ENCODE assay signal across 29 mouse cellular contexts in genomic region chr6:100948340-100948739, GRCm38 (mm10).
A peak's percentile ranks its signal among the peaks of the same experiment; 100 is the strongest.
DNase-seq lines count a peak whose midpoint lies in the region; ATAC-seq and TF ChIP-seq lines count a peak whose summit lies in the region.
"Had no signal": no experiment of that assay in that cellular context is flagged by ENCODE, and none has a peak within 500 bp of the region (broad histone marks: within the 10 kb centered on the region; RNA-seq: fewer than 3 reads in every experiment).

No protein-coding gene starts in this region.

- no peaks in the 10 kb centered on the region for H3K9me3 ChIP-seq in hindbrain, embryonic 11.5 days (ENCODE audit: control insufficient read depth, low read length)
- no peaks in the 10 kb centered on the region for H3K9me3 ChIP-seq in hindbrain, embryonic 14.5 days (ENCODE audit: control insufficient read depth, low read length)
- no peaks in the 10 kb centered on the region for H3K9me3 ChIP-seq in midbrain, embryonic 14.5 days (ENCODE audit: control insufficient read depth, low read length)
- no peaks in the 10 kb centered on the region; the same call in 1 of the 2 replicates for H3K9me3 ChIP-seq in midbrain, embryonic 13.5 days
- no peaks in the 10 kb centered on the region for H3K9me3 ChIP-seq in hindbrain, postnatal 0 days (ENCODE audit: low read length)
- H3K9me3 ChIP-seq: embryonic facial prominence, embryonic 15.5 days; limb, embryonic 13.5 days; lung, embryonic 15.5 days; neural tube, embryonic 12.5 days had no signal

- H3K36me3 ChIP-seq in hindbrain, embryonic 11.5 days (ENCODE audit: control insufficient read depth, insufficient read depth, low read length): no peaks in the 10 kb centered on the region
- no peaks in the 10 kb centered on the region for H3K36me3 ChIP-seq in hindbrain, embryonic 14.5 days (replicated peaks; ENCODE audit: control insufficient read depth, insufficient read depth)
- H3K36me3 ChIP-seq in midbrain, embryonic 14.5 days (ENCODE audit: control insufficient read depth, insufficient read depth, low read length): no peaks in the 10 kb centered on the region
- no peaks in the 10 kb centered on the region for H3K36me3 ChIP-seq in midbrain, embryonic 13.5 days
- H3K36me3 ChIP-seq in hindbrain, postnatal 0 days (ENCODE audit: insufficient read depth, low read length): no peaks in the 10 kb centered on the region
- H3K36me3 ChIP-seq: embryonic facial prominence, embryonic 15.5 days; limb, embryonic 13.5 days; lung, embryonic 15.5 days; neural tube, embryonic 12.5 days had no signal

- DNase-seq in embryo, embryonic 10 days (ENCODE audit: low spot score): peak; percentile 15
- DNase-seq in embryo, embryonic 10.5 days (ENCODE audit: low spot score): no peak
- peak; percentile 12 for DNase-seq in hindbrain, embryonic 11.5 days (ENCODE audit: low spot score)
- no peak for DNase-seq in hindbrain, embryonic 14.5 days (ENCODE audit: low spot score)
- peak; percentile 31 for DNase-seq in midbrain, embryonic 14.5 days
- DNase-seq in hindbrain, postnatal 0 days (ENCODE audit: low spot score): peak; percentile 34
- no peak for DNase-seq in left cerebral cortex, adult 9 months (ENCODE audit: low spot score in 2 of 2)
- DNase-seq: adrenal gland, postnatal 14 days; cerebellum, adult 11-12 months; cerebellum, postnatal 36 days; forebrain, postnatal 0 days; heart, postnatal 14 days; kidney, adult 8-10 months; kidney, postnatal 4 days; right cerebral cortex, postnatal 4 days; thymus, adult 18-20 months; thymus, postnatal 25 days had no signal

- 54% methylated on average over 7 of the region's 7 CpGs for WGBS in hindbrain, embryonic 11.5 days
- 50% methylated on average over 7 of the region's 7 CpGs for WGBS in hindbrain, embryonic 14.5 days
- 63% methylated on average over 7 of the region's 7 CpGs for WGBS in midbrain, embryonic 14.5 days
- 71% methylated on average over 7 of the region's 7 CpGs for WGBS in midbrain, embryonic 13.5 days
- 40% methylated on average over 7 of the region's 7 CpGs for WGBS in hindbrain, postnatal 0 days

- no peak overlapping the region for H3K9ac ChIP-seq in hindbrain, embryonic 11.5 days (ENCODE audit: low read depth, low read length)
- H3K9ac ChIP-seq in hindbrain, embryonic 14.5 days: no peak overlapping the region
- H3K9ac ChIP-seq in midbrain, embryonic 14.5 days (replicated peaks; ENCODE audit: low read length): no peak overlapping the region
- H3K9ac ChIP-seq in midbrain, embryonic 13.5 days (replicated peaks): no peak overlapping the region
- no peak overlapping the region for H3K9ac ChIP-seq in hindbrain, postnatal 0 days (replicated peaks; ENCODE audit: low read length)
- H3K9ac ChIP-seq: embryonic facial prominence, embryonic 15.5 days; forebrain, postnatal 0 days; limb, embryonic 13.5 days; lung, embryonic 15.5 days; neural tube, embryonic 12.5 days had no signal

- no peaks in the 10 kb centered on the region; the same call in 1 of the 2 replicates for H3K4me1 ChIP-seq in hindbrain, embryonic 11.5 days (replicated peaks; ENCODE audit: control insufficient read depth, insufficient read depth, low read length)
- no peaks in the 10 kb centered on the region for H3K4me1 ChIP-seq in hindbrain, embryonic 14.5 days (replicated peaks; ENCODE audit: control insufficient read depth, insufficient read depth, low read length)
- no peaks in the 10 kb centered on the region for H3K4me1 ChIP-seq in midbrain, embryonic 14.5 days (ENCODE audit: control insufficient read depth, insufficient read depth, low read length)
- H3K4me1 ChIP-seq in midbrain, embryonic 13.5 days (replicated peaks): peaks cover 6% of the 10 kb centered on the region
- H3K4me1 ChIP-seq in hindbrain, postnatal 0 days (ENCODE audit: insufficient read depth, low read length): no peaks in the 10 kb centered on the region
- H3K4me1 ChIP-seq: embryonic facial prominence, embryonic 15.5 days; lung, embryonic 15.5 days; neural tube, embryonic 12.5 days had no signal

- peak; percentile 36 for TF ChIP-seq CTCF in hindbrain, postnatal 0 days (IDR thresholded peaks at IDR 0.05; ENCODE audit: low read depth)

- H3K27me3 ChIP-seq in hindbrain, embryonic 11.5 days (ENCODE audit: control insufficient read depth, insufficient read depth, low read length): no peaks in the 10 kb centered on the region
- H3K27me3 ChIP-seq in hindbrain, embryonic 14.5 days (ENCODE audit: control insufficient read depth, insufficient read depth, low read length): no peaks in the 10 kb centered on the region
- no peaks in the 10 kb centered on the region for H3K27me3 ChIP-seq in midbrain, embryonic 14.5 days (ENCODE audit: control insufficient read depth, insufficient read depth, low read length)
- no peaks in the 10 kb centered on the region for H3K27me3 ChIP-seq in midbrain, embryonic 13.5 days
- no peaks in the 10 kb centered on the region for H3K27me3 ChIP-seq in hindbrain, postnatal 0 days (ENCODE audit: insufficient read depth, low read length)
- H3K27me3 ChIP-seq: embryonic facial prominence, embryonic 15.5 days; lung, embryonic 15.5 days; neural tube, embryonic 12.5 days had no signal

- H3K4me3 ChIP-seq in hindbrain, embryonic 11.5 days (ENCODE audit: low read depth, low read length): no peak overlapping the region
- H3K4me3 ChIP-seq in hindbrain, embryonic 14.5 days (replicated peaks; ENCODE audit: low read length): no peak overlapping the region
- H3K4me3 ChIP-seq in midbrain, embryonic 14.5 days (replicated peaks; ENCODE audit: low read depth, low read length): no peak overlapping the region
- H3K4me3 ChIP-seq in midbrain, embryonic 13.5 days (replicated peaks): no peak overlapping the region
- no peak overlapping the region for H3K4me3 ChIP-seq in hindbrain, postnatal 0 days (ENCODE audit: low read length)
- H3K4me3 ChIP-seq: embryonic facial prominence, embryonic 15.5 days; limb, embryonic 13.5 days; lung, embryonic 15.5 days; myocyte; neural tube, embryonic 12.5 days had no signal

- no peak for ATAC-seq in hindbrain, embryonic 11.5 days (ENCODE audit: low FRiP score)
- ATAC-seq in hindbrain, embryonic 14.5 days (ENCODE audit: low FRiP score): no peak
- no peak for ATAC-seq in midbrain, embryonic 14.5 days (ENCODE audit: low FRiP score, low TSS enrichment)
- ATAC-seq in midbrain, embryonic 13.5 days: no peak
- peak; percentile 47; the same call in 1 of the 2 replicates for ATAC-seq in hindbrain, postnatal 0 days
- ATAC-seq: forebrain, postnatal 0 days; intestine, embryonic 16.5 days; midbrain, embryonic 16.5 days; Patski had no signal

- no peak overlapping the region for H3K27ac ChIP-seq in hindbrain, embryonic 11.5 days (ENCODE audit: low read depth, low read length)
- no peak overlapping the region for H3K27ac ChIP-seq in hindbrain, embryonic 14.5 days
- H3K27ac ChIP-seq in midbrain, embryonic 14.5 days (replicated peaks; ENCODE audit: low read depth, low read length): no peak overlapping the region
- H3K27ac ChIP-seq in midbrain, embryonic 13.5 days: no peak overlapping the region
- no peak overlapping the region for H3K27ac ChIP-seq in hindbrain, postnatal 0 days
- H3K27ac ChIP-seq: embryonic facial prominence, embryonic 15.5 days; kidney, postnatal 0 days; limb, embryonic 13.5 days; lung, embryonic 15.5 days; neural tube, embryonic 12.5 days; stomach, postnatal 0 days had no signal

- H3K4me2 ChIP-seq in hindbrain, embryonic 11.5 days (replicated peaks; ENCODE audit: low read depth, low read length): no peak overlapping the region
- no peak overlapping the region for H3K4me2 ChIP-seq in hindbrain, embryonic 14.5 days (replicated peaks)
- no peak overlapping the region for H3K4me2 ChIP-seq in midbrain, embryonic 14.5 days (ENCODE audit: low read length)
- H3K4me2 ChIP-seq in midbrain, embryonic 13.5 days (replicated peaks): no peak overlapping the region
- no peak overlapping the region for H3K4me2 ChIP-seq in hindbrain, postnatal 0 days (ENCODE audit: low read depth, low read length)
- H3K4me2 ChIP-seq: embryonic facial prominence, embryonic 15.5 days; limb, embryonic 13.5 days; liver, embryonic 11.5 days; lung, embryonic 15.5 days; neural tube, embryonic 12.5 days had no signal

Comparison
In these comparisons a context has a peak if more than half of its experiments do, and no peak if none do; other contexts are left out.
1. DNase-seq: peak in embryo, embryonic 10 days (single experiment), hindbrain, embryonic 11.5 days (single experiment), midbrain, embryonic 14.5 days (single experiment) and hindbrain, postnatal 0 days (single experiment); none in embryo, embryonic 10.5 days (single experiment), hindbrain, embryonic 14.5 days (single experiment) and left cerebral cortex, adult 9 months (0 of 2).